Comparison of ENCODE assay signal across 9 mouse cellular contexts in genomic region chr12:111406622-111407021, GRCm38 (mm10). TPM values are rescaled to one million over a fixed set of nuclear protein-coding genes. Genes with fewer than 3 reads are reported as not detected.
A peak's percentile ranks its signal among the peaks of the same experiment; 100 is the strongest.
DNase-seq lines count a peak whose midpoint lies in the region; ATAC-seq and TF ChIP-seq lines count a peak whose summit lies in the region.
"Had no signal": no experiment of that assay in that cellular context is flagged by ENCODE, and none has a peak within 500 bp of the region (broad histone marks: within the 10 kb centered on the region; RNA-seq: fewer than 3 reads in every experiment).

Gene Lbhd2, plus strand, starts transcription at chr12:111406809.

- H3K4me1 ChIP-seq in heart, embryonic 14.5 days (ENCODE audit: control insufficient read depth in 2 of 2, insufficient read depth in 2 of 2, low read length in 2 of 2): peaks cover under 1 to 9% of the 10 kb centered on the region in 2 experiments; a peak in 3 of 4 replicates
- no peaks in the 10 kb centered on the region for H3K4me1 ChIP-seq in thymus, adult 2 months (replicated peaks; ENCODE audit: control insufficient read depth, insufficient read depth, low read length)
- H3K4me1 ChIP-seq in limb, embryonic 13.5 days: peaks cover 16% of the 10 kb centered on the region

- H3K4me2 ChIP-seq in heart, embryonic 14.5 days (ENCODE audit: low read length): peak within 1 kb of the TSS; percentile 63
- H3K4me2 ChIP-seq in limb, embryonic 13.5 days (replicated peaks): peak within 1 kb of the TSS; percentile 61

- ATAC-seq in heart, embryonic 14.5 days (ENCODE audit: insufficient number of reproducible peaks, insufficient read depth, low FRiP score, low read depth): no peak
- no peak for ATAC-seq in limb, embryonic 13.5 days (ENCODE audit: low FRiP score, low read depth)

- WGBS in heart, embryonic 14.5 days: 4% methylated on average over 23 of the region's 24 CpGs
- WGBS in thymus, adult 2 months: 7% methylated on average over 24 of the region's 24 CpGs
- WGBS in limb, embryonic 13.5 days: 2% methylated on average over 21 of the region's 24 CpGs

- no peaks in the 10 kb centered on the region for H3K9me3 ChIP-seq in heart, embryonic 14.5 days (ENCODE audit: control insufficient read depth, low read length)
- H3K9me3 ChIP-seq in limb, embryonic 13.5 days: no peaks in the 10 kb centered on the region

- no peak for DNase-seq in heart, adult 9 months (ENCODE audit: low spot score in 2 of 2)
- DNase-seq in thymus, postnatal 0 days (ENCODE audit: low spot score): peak; percentile 9
- no peak for DNase-seq in thymus, adult 2 months
- no peak for DNase-seq in embryo, embryonic 9.5 days (ENCODE audit: extremely low spot score)
- no peak for DNase-seq in urinary bladder, postnatal 36 days (ENCODE audit: low spot score in 2 of 2)
- DNase-seq in urinary bladder, adult 18-20 months (ENCODE audit: low spot score in 2 of 2): no peak
- DNase-seq: gastrocnemius, postnatal 14 days had no signal

- H3K27me3 ChIP-seq in heart, embryonic 14.5 days (ENCODE audit: control insufficient read depth, insufficient read depth, low read length): peaks cover 39% of the 10 kb centered on the region
- H3K27me3 ChIP-seq in thymus, adult 2 months (ENCODE audit: control insufficient read depth, insufficient read depth, low read length): peaks cover 4% of the 10 kb centered on the region; the same call in 1 of the 2 replicates
- H3K27me3 ChIP-seq in limb, embryonic 13.5 days: peaks cover 70% of the 10 kb centered on the region

- no peak for TF ChIP-seq CTCF in thymus, adult 2 months (IDR thresholded peaks at IDR 0.05; ENCODE audit: borderline replicate concordance, control insufficient read depth, extremely low read depth, insufficient read depth, low read length, poor library complexity)

- peak within 1 kb of the TSS; percentile 4 to 8; a peak in 1 of 4 replicates for H3K4me3 ChIP-seq in heart, embryonic 14.5 days (ENCODE audit: control insufficient read depth in 1 of 2, insufficient read depth in 1 of 2, low read depth in 1 of 2, low read length in 2 of 2)
- H3K4me3 ChIP-seq in thymus, adult 2 months (ENCODE audit: control insufficient read depth, insufficient read depth, low read length): no peak within 1 kb of the TSS
- peak within 1 kb of the TSS; percentile 38 for H3K4me3 ChIP-seq in limb, embryonic 13.5 days

- TF ChIP-seq POLR2A in thymus, adult 2 months (IDR thresholded peaks at IDR 0.05; ENCODE audit: control insufficient read depth, extremely low read depth, insufficient read depth, low read length, poor library complexity): no peak

- H3K36me3 ChIP-seq in heart, embryonic 14.5 days (ENCODE audit: control insufficient read depth, insufficient read depth, low read length): no peaks in the 10 kb centered on the region
- H3K36me3 ChIP-seq in thymus, adult 2 months (ENCODE audit: control insufficient read depth, insufficient read depth, low read length): no peaks in the 10 kb centered on the region
- H3K36me3 ChIP-seq in limb, embryonic 13.5 days: no peaks in the 10 kb centered on the region

- H3K9ac ChIP-seq in heart, embryonic 14.5 days (ENCODE audit: low read length): peak within 1 kb of the TSS; percentile 13; the same call in 1 of the 2 replicates
- H3K9ac ChIP-seq in limb, embryonic 13.5 days: peak within 1 kb of the TSS; percentile 27; the same call in 1 of the 2 replicates

- no peak within 1 kb of the TSS for H3K27ac ChIP-seq in heart, embryonic 14.5 days (replicated peaks in 1 of 2; ENCODE audit: control insufficient read depth in 1 of 2, insufficient read depth in 1 of 2, low read depth in 2 of 2, low read length in 2 of 2)
- H3K27ac ChIP-seq in thymus, adult 2 months (ENCODE audit: control insufficient read depth, insufficient read depth, low read length): no peak within 1 kb of the TSS
- no peak within 1 kb of the TSS for H3K27ac ChIP-seq in limb, embryonic 13.5 days

RNA-seq across cellular contexts. Expression of gene Lbhd2, which starts in this region (rescaled TPM):
- 1.2 TPM in 1 of 2 replicates, not detected in the other for polyA plus RNA-seq in heart, embryonic 14.5 days (2014; fragmentation: Nextera tagmentation; extraction: Ambion mirVana)
- polyA plus RNA-seq in thymus, postnatal 0 days (2015; fragmentation: Nextera tagmentation; extraction: Ambion mirVana): 4.8 and 5.9 TPM in 2 replicates
- 1.4 and 1.9 TPM in 2 replicates for polyA plus RNA-seq in thymus, adult 2 months (2012; rRNA removed)
- 9.5 and 13.8 TPM in 2 replicates for polyA plus RNA-seq in limb, embryonic 13.5 days (2015; fragmentation: Nextera tagmentation; extraction: Ambion mirVana)
